Mouse (Mus musculus) hindbrain, embryonic 11.5 days (tissue): ENCODE data around the gene Bmp7. TPM values are rescaled to one million over a fixed set of nuclear protein-coding genes. Genes with fewer than 3 reads are reported as not detected.

Experiments
- ATAC-seq: fragments of 200-750 bp; cut with Nextera tagmentation; 2 replicates; pipeline ENCODE4 v1.8.0; 2017; ENCODE audit warnings: mild to moderate bottlenecking, moderate TSS enrichment, moderate library complexity; ENCODE audit not compliant: low FRiP score
- DNase-seq: peaks from one replicate; pipeline ENCODE4 v3.0.0-alpha.2; 2015; ENCODE audit warnings: low spot score
- H3K27ac ChIP-seq: fragments of 300-500 bp; sonication (generic); 2 replicates; pipeline ENCODE4 v1.5.1; 2014; ENCODE audit warnings: mild to moderate bottlenecking, low read depth, low read length
- H3K27me3 ChIP-seq: fragments of 300-500 bp; sonication (generic); 2 replicates; pipeline ENCODE4 v1.6.1; 2014; ENCODE audit warnings: mild to moderate bottlenecking, low read length, moderate library complexity, mixed read lengths; ENCODE audit not compliant: control insufficient read depth, insufficient read depth
- H3K36me3 ChIP-seq: fragments of 300-500 bp; sonication (generic); 2 replicates; pipeline ENCODE4 v1.6.1; 2014; ENCODE audit warnings: mild to moderate bottlenecking, low read length, moderate library complexity, mixed read lengths; ENCODE audit not compliant: control insufficient read depth, insufficient read depth
- H3K4me1 ChIP-seq: fragments of 300-500 bp; sonication (generic); replicated peaks from 2 replicates; pipeline ENCODE4 v1.6.1; 2014; ENCODE audit warnings: low read length, mixed read lengths; ENCODE audit not compliant: control insufficient read depth, insufficient read depth
- H3K4me2 ChIP-seq: fragments of 300-500 bp; sonication (generic); replicated peaks from 2 replicates; pipeline ENCODE4 v1.6.1; 2014; ENCODE audit warnings: mild to moderate bottlenecking, low read depth, low read length
- H3K4me3 ChIP-seq: fragments of 300-500 bp; sonication (generic); 2 replicates; pipeline ENCODE4 v1.5.1; 2014; ENCODE audit warnings: low read depth, low read length
- H3K9ac ChIP-seq: fragments of 300-500 bp; sonication (generic); 2 replicates; pipeline ENCODE4 v1.6.1; 2014; ENCODE audit warnings: low read depth, low read length
- H3K9me3 ChIP-seq: fragments of 300-500 bp; sonication (generic); 2 replicates; pipeline ENCODE4 v1.6.1; 2016; ENCODE audit warnings: low read length; ENCODE audit not compliant: control insufficient read depth
- WGBS: fragments of 180-500 bp; shearing (Covaris S2); extraction: QIAGEN DNeasy Blood & Tissue Kit; methylation state at CpG from one replicate; pipeline ENCODE4 v1.1.7; 2014; 5-methylcytosine and 5-hydroxymethylcytosine counted together
- polyA plus RNA-seq: library from polyadenylated mRNA; unstranded; fragments of >200 nt; fragmentation: Nextera tagmentation; extraction: Ambion mirVana; gene quantifications from 2 replicates; pipeline ENCODE4 v1.2.1, GENCODE M21; 2014

Bmp7 gene
- polyA plus RNA-seq, 1 experiment from 2014 or later, result 16.6 TPM

- H3K4me1 ChIP-seq, result peaks cover 36% of the 10 kb centered on the region
- H3K27ac ChIP-seq, result no peak overlapping the region
- peak overlapping the region; percentile 10 for H3K4me3 ChIP-seq
- H3K9ac ChIP-seq, result no peak overlapping the region
- H3K4me2 ChIP-seq, result peak overlapping the region; percentile 5; the same call in 1 of the 2 replicates
- H3K36me3 ChIP-seq, result no peaks in the 10 kb centered on the region
- WGBS, result 2% methylated on average over 12 of the region's 12 CpGs
- no peak for DNase-seq
- H3K27me3 ChIP-seq, result peaks cover 82% of the 10 kb centered on the region
- H3K9me3 ChIP-seq, result no peaks in the 10 kb centered on the region
- no peak for ATAC-seq
Observed at GRCm38 (mm10) chr2:172937326-172938190, 2.6 kb downstream of the Bmp7 start.

GRCm38 (mm10) chr2:172936844-172937243 is 3.3 kb downstream of the Bmp7 start:
- DNase-seq (no peak), ATAC-seq (no peak)
- peaks cover 37% of the 10 kb centered on the region for H3K4me1 ChIP-seq
- peaks cover 75% of the 10 kb centered on the region for H3K27me3 ChIP-seq
- no peaks in the 10 kb centered on the region for H3K36me3 ChIP-seq
- 13% methylated on average over 5 of the region's 5 CpGs for whole genome bisulfite sequencing
- no peaks in the 10 kb centered on the region for H3K9me3 ChIP-seq
- no peak overlapping the region for H3K4me2 ChIP-seq
- H3K4me3 ChIP-seq, result no peak overlapping the region
- no peak overlapping the region for H3K27ac ChIP-seq
- H3K9ac ChIP-seq, result no peak overlapping the region

- Histone ChIP-seq H3K4me3 (no peak overlapping the region), H3K4me2 (0 out of 2 replicates have a peak overlapping the region, but pooled peaks have one; percentile 17), H3K36me3 (no peaks in the 10 kb centered on the region), H3K4me1 (peaks cover 37% of the 10 kb centered on the region), H3K27me3 (peaks cover 70% of the 10 kb centered on the region), H3K9me3 (no peaks in the 10 kb centered on the region), H3K27ac (peak overlapping the region; percentile 49; the same call in 1 of the 2 replicates), H3K9ac (no peak overlapping the region)
- DNase-seq (no peak), ATAC-seq (no peak)
- 3% methylated on average over 12 of the region's 12 CpGs for WGBS
Observed at GRCm38 (mm10) chr2:172935776-172936562, 4.2 kb downstream of the Bmp7 start.

GRCm38 (mm10) chr2:172934891-172935740 is 5.0 kb downstream of the Bmp7 start:
- H3K27me3 ChIP-seq, result peaks cover 62% of the 10 kb centered on the region
- peak overlapping the region; percentile 44; the same call in 1 of the 2 replicates for H3K9ac ChIP-seq
- peak overlapping the region; percentile 13; the same call in 1 of the 2 replicates for H3K4me3 ChIP-seq
- H3K4me2 ChIP-seq, result peak overlapping the region; percentile 37
- H3K36me3 ChIP-seq, result no peaks in the 10 kb centered on the region
- WGBS, result 3% methylated on average over 30 of the region's 30 CpGs
- peaks cover 37% of the 10 kb centered on the region for H3K4me1 ChIP-seq
- H3K9me3 ChIP-seq, result no peaks in the 10 kb centered on the region
- H3K27ac ChIP-seq, result peak overlapping the region; percentile 49
- DNase-seq, result peak; percentile 61
- peak; percentile 68 for ATAC-seq

- peaks cover 55% of the 10 kb centered on the region for H3K27me3 ChIP-seq
Observed at GRCm38 (mm10) chr2:172934420-172934788, 5.7 kb downstream of the Bmp7 start.

GRCm38 (mm10) chr2:172933631-172934419 is 6.3 kb downstream of the Bmp7 start:
- H3K4me2 ChIP-seq, result peak overlapping the region; percentile 37
- DNase-seq (peak; percentile 63), ATAC-seq (peak; percentile 50; the same call in 1 of the 2 replicates)
- H3K4me3 ChIP-seq, result peak overlapping the region; percentile 21; the same call in 1 of the 2 replicates
- no peaks in the 10 kb centered on the region for H3K9me3 ChIP-seq
- peak overlapping the region; percentile 45; the same call in 1 of the 2 replicates for H3K9ac ChIP-seq
- peaks cover 26% of the 10 kb centered on the region for H3K4me1 ChIP-seq
- no peaks in the 10 kb centered on the region for H3K36me3 ChIP-seq
- peaks cover 49% of the 10 kb centered on the region for H3K27me3 ChIP-seq
- 2% methylated on average over 34 of the region's 34 CpGs for WGBS
- H3K27ac ChIP-seq, result peak overlapping the region; percentile 49; the same call in 1 of the 2 replicates

More at GRCm38 (mm10) chr2:172934420-172934788, 5.7 kb downstream of the Bmp7 start:
- peak overlapping the region; percentile 45; the same call in 1 of the 2 replicates for H3K9ac ChIP-seq
- H3K4me1 ChIP-seq, result peaks cover 30% of the 10 kb centered on the region
- H3K36me3 ChIP-seq, result no peaks in the 10 kb centered on the region
- ATAC-seq, result no peak
- no peak for DNase-seq
- H3K4me3 ChIP-seq, result peak overlapping the region; percentile 21; the same call in 1 of the 2 replicates
- no peaks in the 10 kb centered on the region for H3K9me3 ChIP-seq
- WGBS, result 2% methylated on average over 8 of the region's 8 CpGs
- H3K4me2 ChIP-seq, result peak overlapping the region; percentile 37
- peak overlapping the region; percentile 49; the same call in 1 of the 2 replicates for H3K27ac ChIP-seq

GRCm38 (mm10) chr2:172931137-172931898 is 8.8 kb downstream of the Bmp7 start:
- no peaks in the 10 kb centered on the region for H3K9me3 ChIP-seq
- ATAC-seq (no peak), DNase-seq (no peak)
- no peak overlapping the region for H3K27ac ChIP-seq
- no peak overlapping the region for H3K4me3 ChIP-seq
- H3K27me3 ChIP-seq, result peaks cover 25% of the 10 kb centered on the region
- peaks cover 24% of the 10 kb centered on the region for H3K4me1 ChIP-seq
- 72% methylated on average over 17 of the region's 17 CpGs for WGBS
- H3K36me3 ChIP-seq, result no peaks in the 10 kb centered on the region
- no peak overlapping the region for H3K4me2 ChIP-seq
- no peak overlapping the region for H3K9ac ChIP-seq
